Mouse (Mus musculus): ENCODE measurements around the gene Nmt2.

Gene Nmt2

GRCm38 (mm10) chr2:3289581-3289980 is 5.6 kb downstream of the Nmt2 start:
- no peaks in the 10 kb centered on the region for H3K36me3 ChIP-seq (ENCODE audit: control insufficient read depth, insufficient read depth, low read length, poor library complexity, severe bottlenecking)
- no peaks in the 10 kb centered on the region for H3K27me3 ChIP-seq (ENCODE audit: control insufficient read depth, insufficient read depth, low read length, poor library complexity, severe bottlenecking)
- no peak for DNase-seq (ENCODE audit: low read depth, low spot score)

GRCm38 (mm10) chr2:3292170-3292569 is 8.2 kb downstream of the Nmt2 start:
- DNase-seq (ENCODE audit: low read depth, low spot score), result no peak
- H3K27me3 ChIP-seq (ENCODE audit: control insufficient read depth, insufficient read depth, low read length, poor library complexity, severe bottlenecking), result no peaks in the 10 kb centered on the region
- H3K36me3 ChIP-seq (ENCODE audit: control insufficient read depth, insufficient read depth, low read length, poor library complexity, severe bottlenecking), result no peaks in the 10 kb centered on the region

DNA sequence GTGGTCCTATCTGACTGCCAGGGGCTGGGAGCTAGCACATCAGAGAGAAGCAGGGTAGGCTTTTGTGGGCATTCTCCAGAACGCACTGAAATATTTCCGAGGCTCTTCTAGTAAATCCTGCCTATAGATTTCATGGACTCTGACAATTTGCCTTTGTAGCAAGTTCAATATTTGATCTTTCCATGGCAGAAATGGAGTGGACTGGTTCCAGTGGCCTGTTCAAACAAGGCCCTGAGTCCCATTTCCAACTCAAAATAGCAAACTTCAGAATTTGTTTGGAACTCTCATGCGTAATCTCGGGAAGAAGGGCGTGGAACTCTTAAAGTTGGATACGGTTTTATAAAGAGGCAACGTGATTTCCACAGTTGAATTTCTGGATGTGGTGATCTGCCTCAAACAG is 11.8 kb downstream of the Nmt2 start:
- no peak for DNase-seq (ENCODE audit: low read depth, low spot score)
- no peaks in the 10 kb centered on the region for H3K27me3 ChIP-seq (ENCODE audit: control insufficient read depth, insufficient read depth, low read length, poor library complexity, severe bottlenecking)
- H3K36me3 ChIP-seq (ENCODE audit: control insufficient read depth, insufficient read depth, low read length, poor library complexity, severe bottlenecking), result no peaks in the 10 kb centered on the region

DNA sequence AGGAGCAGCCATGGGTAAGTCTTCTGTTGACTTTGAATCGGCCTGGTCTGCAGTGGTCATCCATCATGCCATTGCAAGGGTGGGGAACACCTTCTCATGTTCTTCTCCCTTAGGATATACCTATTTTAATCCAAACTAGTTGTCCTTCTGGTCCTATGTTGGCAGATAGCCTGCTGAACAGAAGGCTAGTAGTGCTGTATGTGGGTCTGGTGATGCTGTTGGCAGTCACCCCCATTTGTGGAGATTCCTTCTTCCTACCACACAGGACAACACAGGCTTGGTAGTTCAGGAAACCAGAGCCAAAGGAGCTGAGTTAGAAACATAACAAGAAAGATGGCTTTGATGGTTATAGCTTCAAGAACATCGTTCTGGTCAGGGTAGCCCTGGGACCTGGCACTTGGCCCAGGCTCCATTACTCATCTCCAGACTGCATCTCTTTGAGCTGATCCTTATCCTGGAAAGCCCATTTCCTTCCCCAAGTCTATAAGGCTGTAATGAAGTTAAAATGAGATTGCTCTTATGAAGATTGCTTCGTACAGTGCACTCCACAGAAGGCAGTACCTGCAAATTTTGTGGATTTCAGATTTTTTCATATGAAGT is 21.5 kb downstream of the Nmt2 start:
- no peak for DNase-seq (ENCODE audit: low read depth, low spot score)

GRCm38 (mm10) chr2:3323132-3323531 is 39.1 kb downstream of the Nmt2 start:
- H3K27me3 ChIP-seq (ENCODE audit: control insufficient read depth, insufficient read depth, low read length, poor library complexity, severe bottlenecking), result no peaks in the 10 kb centered on the region
- DNase-seq (ENCODE audit: low read depth, low spot score), result no peak
- H3K36me3 ChIP-seq (ENCODE audit: control insufficient read depth, insufficient read depth, low read length, poor library complexity, severe bottlenecking), result peaks cover 3% of the 10 kb centered on the region; the same call in 1 of the 2 replicates

More for the DNA sequence above, 21.5 kb downstream of the Nmt2 start:
- no peaks in the 10 kb centered on the region for H3K36me3 ChIP-seq (ENCODE audit: control insufficient read depth, insufficient read depth, low read length, poor library complexity, severe bottlenecking)
- H3K27me3 ChIP-seq (ENCODE audit: control insufficient read depth, insufficient read depth, low read length, poor library complexity, severe bottlenecking), result no peaks in the 10 kb centered on the region

- no peak for DNase-seq (ENCODE audit: low read depth, low spot score)
- Histone ChIP-seq H3K27me3 (ENCODE audit: control insufficient read depth, insufficient read depth, low read length, poor library complexity, severe bottlenecking) (no peaks in the 10 kb centered on the region), H3K36me3 (ENCODE audit: control insufficient read depth, insufficient read depth, low read length, poor library complexity, severe bottlenecking) (peaks cover 5% of the 10 kb centered on the region; the same call in 1 of the 2 replicates)
Observed at GRCm38 (mm10) chr2:3324381-3325130, 40.5 kb downstream of the Nmt2 start.

DNA sequence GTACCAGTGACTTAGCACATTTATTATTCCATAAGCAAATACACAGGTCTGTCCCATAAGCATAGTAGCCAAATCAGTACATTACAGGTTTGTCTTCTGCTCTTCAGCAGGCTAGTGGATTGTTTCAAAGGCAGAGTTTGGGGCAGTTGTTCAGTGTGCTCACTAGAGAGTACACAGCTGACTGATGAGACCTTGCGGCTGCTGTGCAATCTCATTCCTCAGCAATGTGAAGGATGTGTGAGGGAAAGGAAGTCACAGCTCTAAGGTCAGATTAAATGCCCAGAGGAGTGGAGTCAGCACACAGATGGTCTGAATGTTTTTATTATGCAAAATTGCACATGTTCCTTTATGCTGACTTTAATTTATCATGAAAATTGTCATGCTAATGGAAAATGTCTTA is 42.5 kb downstream of the Nmt2 start:
- DNase-seq (ENCODE audit: low read depth, low spot score), result no peak
- Histone ChIP-seq H3K36me3 (ENCODE audit: control insufficient read depth, insufficient read depth, low read length, poor library complexity, severe bottlenecking) (peaks cover 5% of the 10 kb centered on the region; the same call in 1 of the 2 replicates), H3K27me3 (ENCODE audit: control insufficient read depth, insufficient read depth, low read length, poor library complexity, severe bottlenecking) (no peaks in the 10 kb centered on the region)

DNA sequence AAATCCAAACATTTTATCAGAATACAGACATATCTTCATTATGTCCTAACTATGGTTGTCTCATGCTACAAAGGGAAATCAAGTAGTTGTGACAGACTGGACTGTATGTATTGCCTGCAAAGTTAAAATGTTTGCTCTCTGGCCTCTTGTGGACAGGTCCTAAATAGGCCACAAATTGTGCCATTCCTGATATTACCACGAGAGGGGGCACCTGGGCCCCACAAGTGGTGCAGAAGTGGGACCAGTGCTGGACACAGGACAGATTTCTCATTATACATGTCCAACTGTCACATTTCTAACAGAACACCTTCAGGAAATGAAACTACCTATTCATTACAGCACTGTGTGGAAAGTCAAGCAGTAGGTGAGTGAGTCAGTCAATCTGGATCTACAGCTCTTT is 43.3 kb downstream of the Nmt2 start:
- peak; percentile 77 for DNase-seq (ENCODE audit: low read depth, low spot score)
- peaks cover 5% of the 10 kb centered on the region; the same call in 1 of the 2 replicates for H3K36me3 ChIP-seq (ENCODE audit: control insufficient read depth, insufficient read depth, low read length, poor library complexity, severe bottlenecking)
- no peaks in the 10 kb centered on the region for H3K27me3 ChIP-seq (ENCODE audit: control insufficient read depth, insufficient read depth, low read length, poor library complexity, severe bottlenecking)

DNA sequence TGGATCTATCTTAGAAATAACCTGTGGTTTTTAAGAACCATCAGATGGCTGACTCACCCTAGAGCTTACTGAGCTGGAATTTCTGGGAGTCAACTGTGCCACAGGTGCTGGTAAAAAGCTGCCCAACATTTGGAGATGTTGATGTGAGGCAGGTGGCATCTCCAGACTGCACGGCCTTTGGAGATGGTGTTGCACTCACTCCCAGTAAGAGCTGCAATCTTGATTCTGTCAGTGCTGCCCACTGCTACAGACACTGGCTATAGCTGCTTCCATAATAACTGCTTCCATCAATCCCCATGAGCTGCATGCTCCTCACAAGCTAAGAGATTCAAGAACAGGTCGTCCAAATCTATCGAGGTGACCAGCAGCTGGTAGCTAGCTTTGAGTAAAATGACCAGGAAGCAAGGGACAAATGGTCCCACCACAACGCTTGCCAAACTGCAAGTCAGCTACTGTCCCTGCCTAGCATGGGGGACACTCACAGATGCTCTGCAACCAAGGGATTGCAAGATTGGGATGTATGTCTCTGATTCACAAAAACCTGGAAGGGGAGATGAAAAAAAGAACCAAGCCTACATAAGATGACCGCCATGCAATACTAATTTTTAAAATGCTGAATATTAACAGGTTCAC is 47.2 kb downstream of the Nmt2 start:
- DNase-seq (ENCODE audit: low read depth, low spot score), result no peak
- no peaks in the 10 kb centered on the region for H3K27me3 ChIP-seq (ENCODE audit: control insufficient read depth, insufficient read depth, low read length, poor library complexity, severe bottlenecking)
- H3K36me3 ChIP-seq (ENCODE audit: control insufficient read depth, insufficient read depth, low read length, poor library complexity, severe bottlenecking), result peaks cover 2% of the 10 kb centered on the region; the same call in 1 of the 2 replicates

DNA sequence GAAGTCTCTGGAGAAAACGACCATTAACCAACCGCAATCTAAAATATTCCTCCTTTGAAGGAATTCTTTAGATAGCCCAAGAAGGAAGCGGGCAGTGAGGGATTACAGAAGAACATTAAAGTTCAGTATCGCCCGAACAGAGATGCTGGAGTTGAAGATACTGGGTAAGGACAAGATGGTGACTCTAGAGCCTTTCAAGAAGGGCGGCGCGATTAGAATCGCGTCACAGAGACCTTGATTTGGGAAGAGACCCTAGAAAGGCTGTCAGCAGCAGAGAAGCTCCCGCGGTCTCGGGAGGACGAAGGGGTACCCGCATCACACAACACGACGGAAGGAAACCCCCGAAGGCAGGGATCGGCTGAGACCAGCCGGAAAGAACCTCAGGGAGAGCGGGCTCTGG is 48.0 kb downstream of the Nmt2 start:
- DNase-seq (ENCODE audit: low read depth, low spot score), result no peak
- H3K27me3 ChIP-seq (ENCODE audit: control insufficient read depth, insufficient read depth, low read length, poor library complexity, severe bottlenecking), result no peaks in the 10 kb centered on the region; the same call in 1 of the 2 replicates
- H3K36me3 ChIP-seq (ENCODE audit: control insufficient read depth, insufficient read depth, low read length, poor library complexity, severe bottlenecking), result peaks cover 2% of the 10 kb centered on the region; the same call in 1 of the 2 replicates

DNA sequence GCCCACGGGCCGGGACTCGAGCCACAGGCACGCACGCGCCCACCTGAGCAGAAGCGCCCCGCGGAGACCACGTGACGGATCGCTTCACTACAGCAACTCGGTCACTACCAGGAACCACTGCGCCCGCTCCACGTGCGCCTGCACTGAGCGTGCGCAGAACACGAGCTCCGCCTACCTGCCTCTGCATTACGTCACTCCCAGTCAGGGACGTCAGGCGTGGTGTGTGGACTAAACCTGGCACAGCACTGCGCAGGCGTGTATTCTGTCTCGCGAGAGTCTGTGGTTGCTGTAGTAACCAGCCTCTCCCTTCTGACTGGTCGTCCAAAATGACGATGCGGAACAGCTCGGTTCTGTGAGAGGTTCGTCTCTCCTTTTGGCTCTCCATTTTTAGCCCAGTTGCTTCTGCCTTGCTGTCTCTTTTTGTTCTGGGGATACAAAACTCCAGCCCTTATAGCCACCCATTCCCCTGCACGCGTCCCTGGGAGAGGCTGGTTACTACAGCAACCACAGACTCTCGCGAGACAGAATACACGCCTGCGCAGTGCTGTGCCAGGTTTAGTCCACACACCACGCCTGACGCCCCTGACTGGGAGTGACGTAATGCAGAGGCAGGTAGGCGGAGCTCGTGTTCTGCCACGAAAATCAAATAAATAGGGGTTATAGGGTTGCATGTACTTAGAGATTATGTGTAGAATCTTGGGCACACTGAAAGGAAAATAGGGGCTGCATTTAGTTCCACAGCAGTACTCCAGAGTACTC is 48.7 kb downstream of the Nmt2 start, which contains the start of gene Rpp38:
Gene Rpp38 (minus strand): TSS at position 160 of the 759 bp plus-strand sequence.
- peak; percentile 99 for DNase-seq (ENCODE audit: low read depth, low spot score)
- H3K27me3 ChIP-seq (ENCODE audit: control insufficient read depth, insufficient read depth, low read length, poor library complexity, severe bottlenecking), result no peaks in the 10 kb centered on the region; the same call in 1 of the 2 replicates
- H3K36me3 ChIP-seq (ENCODE audit: control insufficient read depth, insufficient read depth, low read length, poor library complexity, severe bottlenecking), result peaks cover 2% of the 10 kb centered on the region; the same call in 1 of the 2 replicates

GRCm38 (mm10) chr2:3333761-3334160 is 49.7 kb downstream of the Nmt2 start:
- H3K27me3 ChIP-seq (ENCODE audit: control insufficient read depth, insufficient read depth, low read length, poor library complexity, severe bottlenecking), result no peaks in the 10 kb centered on the region; the same call in 1 of the 2 replicates
- DNase-seq (ENCODE audit: low read depth, low spot score), result no peak
- peaks cover 2% of the 10 kb centered on the region; the same call in 1 of the 2 replicates for H3K36me3 ChIP-seq (ENCODE audit: control insufficient read depth, insufficient read depth, low read length, poor library complexity, severe bottlenecking)

DNA sequence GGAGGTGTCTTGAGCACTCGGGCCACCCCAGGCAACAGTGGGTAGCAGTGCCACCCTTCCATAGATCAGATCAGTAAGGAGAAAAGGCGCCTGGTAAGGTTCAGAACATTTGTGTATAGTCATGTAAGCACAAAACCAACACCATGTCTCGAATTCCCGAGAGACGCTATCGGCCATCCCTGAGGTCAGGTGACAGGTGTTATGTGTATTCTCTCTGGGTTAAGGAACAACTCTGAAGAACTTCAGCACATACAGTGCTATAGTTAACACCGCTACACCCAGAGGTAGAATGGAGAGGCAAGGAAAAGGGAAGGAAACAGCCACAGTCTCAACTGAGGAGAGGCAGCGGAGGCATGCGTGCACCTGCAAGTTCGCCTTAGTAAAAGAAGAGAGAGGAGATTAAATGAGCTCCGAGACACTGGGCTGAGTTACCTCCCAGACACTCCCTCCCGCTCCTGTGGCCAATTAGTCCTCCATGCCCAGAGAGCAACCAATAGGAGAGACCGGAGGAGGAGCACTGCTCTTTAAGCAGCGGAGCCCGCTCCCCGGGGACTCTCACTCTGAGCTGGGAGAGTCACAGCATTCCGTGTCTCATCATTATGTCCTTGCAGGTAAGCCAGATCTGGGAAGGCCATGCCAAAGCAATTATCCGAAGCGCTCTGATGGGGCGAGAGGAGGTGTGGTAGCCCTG is 51.7 kb downstream of the Nmt2 start, which contains the start of gene Acbd7:
Gene Acbd7 (plus strand): TSS at position 558 of the 691 bp plus-strand sequence.
- Histone ChIP-seq H3K36me3 (ENCODE audit: control insufficient read depth, insufficient read depth, low read length, poor library complexity, severe bottlenecking) (no peaks in the 10 kb centered on the region), H3K27me3 (ENCODE audit: control insufficient read depth, insufficient read depth, low read length, poor library complexity, severe bottlenecking) (no peaks in the 10 kb centered on the region; the same call in 1 of the 2 replicates)
- peak; percentile 56 for DNase-seq (ENCODE audit: low read depth, low spot score)

GRCm38 (mm10) chr2:3348422-3348821 is 64.4 kb downstream of the Nmt2 start:
- Histone ChIP-seq H3K27me3 (ENCODE audit: control insufficient read depth, insufficient read depth, low read length, poor library complexity, severe bottlenecking) (no peaks in the 10 kb centered on the region), H3K36me3 (ENCODE audit: control insufficient read depth, insufficient read depth, low read length, poor library complexity, severe bottlenecking) (no peaks in the 10 kb centered on the region)
- DNase-seq (ENCODE audit: low read depth, low spot score), result peak; percentile 17
